Mouse (Mus musculus) right cerebral cortex, postnatal 36 days (tissue): Measurements from ENCODE around the gene Cacng3.

ENCODE experiments used
- DNase-seq, 2 experiments: peaks; one replicate each; pipeline ENCODE4 v3.0.0; 2022; ENCODE audit warnings: low spot score in 2 of 2, mixed read lengths in 1 of 2

Gene Cacng3

GRCm38 (mm10) chr7:122670442-122670872, at the start of gene Cacng3:
TSS of gene Cacng3 (plus strand) at chr7:122670492.
- DNase-seq, result peak in 1 of 2 experiments; percentile 19

- DNase-seq, result no peak
Measured at GRCm38 (mm10) chr7:122622125-122622774, 48.0 kb upstream of the Cacng3 start.

GRCm38 (mm10) chr7:122623753-122624152, 46.5 kb upstream of the Cacng3 start:
- no peak for DNase-seq

- DNase-seq, result no peak
Measured at GRCm38 (mm10) chr7:122628050-122628449, 42.2 kb upstream of the Cacng3 start.

- no peak for DNase-seq
Measured at GRCm38 (mm10) chr7:122630386-122630785, 39.9 kb upstream of the Cacng3 start.

- no peak for DNase-seq
Measured at GRCm38 (mm10) chr7:122631151-122631550, 39.1 kb upstream of the Cacng3 start.

GRCm38 (mm10) chr7:122632946-122633345, 37.3 kb upstream of the Cacng3 start:
- DNase-seq, result no peak

- no peak for DNase-seq
Measured at GRCm38 (mm10) chr7:122633463-122633862, 36.8 kb upstream of the Cacng3 start.

GRCm38 (mm10) chr7:122643676-122644075, 26.6 kb upstream of the Cacng3 start:
- DNase-seq, result peak; percentile 49 to 68

GRCm38 (mm10) chr7:122649306-122649705, 21.0 kb upstream of the Cacng3 start:
- peak; percentile 57 to 71 for DNase-seq

- no peak for DNase-seq
Measured at GRCm38 (mm10) chr7:122652523-122652922, 17.8 kb upstream of the Cacng3 start.

GRCm38 (mm10) chr7:122656671-122657070, 13.6 kb upstream of the Cacng3 start:
- DNase-seq, result no peak

- no peak for DNase-seq
Measured at GRCm38 (mm10) chr7:122657423-122658126, 12.7 kb upstream of the Cacng3 start.

- no peak for DNase-seq
Measured at GRCm38 (mm10) chr7:122665311-122666049, 4.8 kb upstream of the Cacng3 start.

GRCm38 (mm10) chr7:122667903-122668302, 2.4 kb upstream of the Cacng3 start:
- DNase-seq, result no peak

- peak; percentile 78 to 80 for DNase-seq
Measured at GRCm38 (mm10) chr7:122670873-122671641, 765 bp downstream of the Cacng3 start.

GRCm38 (mm10) chr7:122672981-122673380, 2.7 kb downstream of the Cacng3 start:
- DNase-seq, result peak in 1 of 2 experiments; percentile 29

- DNase-seq, result no peak
Measured at GRCm38 (mm10) chr7:122675207-122675606, 4.9 kb downstream of the Cacng3 start.

- peak; percentile 39 to 68 for DNase-seq
Measured at GRCm38 (mm10) chr7:122701751-122702150, 31.5 kb downstream of the Cacng3 start.

- DNase-seq, result no peak
Measured at GRCm38 (mm10) chr7:122702443-122702842, 32.2 kb downstream of the Cacng3 start.

GRCm38 (mm10) chr7:122706736-122707135, 36.4 kb downstream of the Cacng3 start:
- DNase-seq, result no peak

GRCm38 (mm10) chr7:122716299-122716698, 46.0 kb downstream of the Cacng3 start:
- DNase-seq, result no peak
